Mouse (Mus musculus): Measurements from ENCODE around the gene Bglap2. TPM values are rescaled to one million over a fixed set of nuclear protein-coding genes. Genes with fewer than 3 reads are reported as not detected.

The Bglap2 gene
- total RNA-seq, 2 experiments from 2014 or later: 2.0 TPM; not detected in 1

DNA sequence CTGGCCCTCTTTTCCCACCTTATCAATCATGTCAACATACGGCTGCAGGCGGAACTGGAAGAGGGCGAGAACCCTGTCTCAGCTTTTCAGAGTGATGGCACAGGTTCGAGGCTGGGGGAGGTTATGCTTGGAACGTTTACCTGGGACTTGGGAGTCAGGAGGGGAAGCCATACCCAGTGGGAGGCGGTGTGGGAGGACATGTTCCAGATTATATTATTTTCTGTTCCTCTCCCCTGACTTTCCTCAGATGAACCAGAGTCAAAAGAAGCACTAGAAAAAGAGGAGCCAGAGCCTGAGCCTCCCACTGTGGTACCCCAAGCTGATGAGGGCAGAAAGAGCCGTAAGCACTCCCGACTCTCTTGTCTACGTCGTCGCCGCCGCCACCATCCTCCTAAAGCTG is 27.8 kb downstream of the Bglap2 start:
- no peak for DNase-seq (ENCODE audit: low spot score in 2 of 2)

DNA sequence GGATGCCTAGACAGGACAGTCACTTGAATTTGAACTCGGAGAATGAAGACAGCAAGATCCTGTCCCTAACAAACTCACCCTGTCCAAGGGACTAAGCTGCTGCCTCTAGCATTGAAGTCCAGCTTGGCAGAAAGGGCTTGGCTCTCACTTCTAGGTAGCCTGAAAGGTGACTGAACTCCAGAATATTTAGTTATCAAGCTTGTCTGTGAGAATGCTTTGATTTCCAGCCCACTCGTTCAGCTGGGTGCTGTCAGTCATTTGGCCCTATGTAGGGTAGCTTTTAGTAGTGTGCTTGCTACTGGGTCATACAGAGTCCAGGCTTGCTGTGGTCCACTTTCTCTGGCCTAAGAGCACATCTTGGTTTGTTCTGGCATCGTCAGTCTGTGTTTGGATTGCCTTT is 39.5 kb downstream of the Bglap2 start:
- DNase-seq (ENCODE audit: low spot score in 2 of 2): no peak

DNA sequence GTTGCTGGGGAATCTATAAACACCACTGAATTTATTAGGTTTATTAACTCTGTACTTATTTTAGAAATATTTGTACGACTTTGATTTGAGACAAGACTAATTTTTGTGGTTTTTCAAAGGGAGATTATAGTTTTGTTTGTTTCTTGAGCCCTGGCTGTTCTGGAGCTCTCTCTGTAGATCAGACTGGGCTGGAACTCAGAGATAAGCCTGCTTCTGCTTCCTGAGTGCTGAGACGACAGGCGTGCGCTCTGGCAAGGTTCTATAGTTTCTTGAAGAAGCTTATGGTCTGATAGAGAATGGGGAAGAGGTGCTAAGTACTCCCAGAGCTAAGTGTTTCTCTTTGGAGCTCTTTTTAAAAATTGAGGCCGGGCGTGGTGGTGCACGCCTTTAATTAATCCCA is 40.2 kb downstream of the Bglap2 start:
- no peak for DNase-seq (ENCODE audit: low spot score in 2 of 2)

DNA sequence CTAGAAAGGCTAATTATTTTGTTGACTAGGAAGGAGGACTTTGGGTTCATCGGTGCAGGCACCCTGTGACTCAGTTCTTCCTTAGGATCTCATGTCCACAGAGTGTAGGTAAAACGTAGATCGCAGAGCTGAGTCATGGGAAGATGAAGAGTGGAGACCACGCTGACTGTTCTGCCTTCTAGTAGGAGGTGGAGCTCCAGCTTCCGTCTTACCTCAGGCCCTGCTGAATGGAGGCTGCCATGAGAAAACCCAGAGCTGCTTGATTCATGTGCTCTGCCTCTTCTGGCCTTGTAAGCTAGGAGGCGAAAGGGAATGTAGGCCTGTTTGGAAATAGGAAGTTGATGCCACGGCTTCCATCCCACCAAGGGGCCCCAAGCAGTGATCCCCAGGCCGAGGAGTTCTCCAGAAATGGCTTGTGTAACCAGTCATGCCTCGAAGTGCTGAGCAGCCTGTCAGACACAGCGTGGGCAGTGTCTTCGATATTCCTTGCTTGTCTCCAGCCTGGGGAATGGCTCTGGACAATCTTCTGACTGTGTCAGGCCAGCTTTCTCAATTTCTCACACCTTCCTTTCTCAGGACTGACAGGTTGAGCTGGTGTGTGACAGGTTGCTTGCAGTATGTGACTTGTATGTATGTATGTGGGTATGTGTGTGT is 41.0 kb downstream of the Bglap2 start:
- DNase-seq (ENCODE audit: low spot score in 2 of 2): peak; percentile 24 to 56

DNA sequence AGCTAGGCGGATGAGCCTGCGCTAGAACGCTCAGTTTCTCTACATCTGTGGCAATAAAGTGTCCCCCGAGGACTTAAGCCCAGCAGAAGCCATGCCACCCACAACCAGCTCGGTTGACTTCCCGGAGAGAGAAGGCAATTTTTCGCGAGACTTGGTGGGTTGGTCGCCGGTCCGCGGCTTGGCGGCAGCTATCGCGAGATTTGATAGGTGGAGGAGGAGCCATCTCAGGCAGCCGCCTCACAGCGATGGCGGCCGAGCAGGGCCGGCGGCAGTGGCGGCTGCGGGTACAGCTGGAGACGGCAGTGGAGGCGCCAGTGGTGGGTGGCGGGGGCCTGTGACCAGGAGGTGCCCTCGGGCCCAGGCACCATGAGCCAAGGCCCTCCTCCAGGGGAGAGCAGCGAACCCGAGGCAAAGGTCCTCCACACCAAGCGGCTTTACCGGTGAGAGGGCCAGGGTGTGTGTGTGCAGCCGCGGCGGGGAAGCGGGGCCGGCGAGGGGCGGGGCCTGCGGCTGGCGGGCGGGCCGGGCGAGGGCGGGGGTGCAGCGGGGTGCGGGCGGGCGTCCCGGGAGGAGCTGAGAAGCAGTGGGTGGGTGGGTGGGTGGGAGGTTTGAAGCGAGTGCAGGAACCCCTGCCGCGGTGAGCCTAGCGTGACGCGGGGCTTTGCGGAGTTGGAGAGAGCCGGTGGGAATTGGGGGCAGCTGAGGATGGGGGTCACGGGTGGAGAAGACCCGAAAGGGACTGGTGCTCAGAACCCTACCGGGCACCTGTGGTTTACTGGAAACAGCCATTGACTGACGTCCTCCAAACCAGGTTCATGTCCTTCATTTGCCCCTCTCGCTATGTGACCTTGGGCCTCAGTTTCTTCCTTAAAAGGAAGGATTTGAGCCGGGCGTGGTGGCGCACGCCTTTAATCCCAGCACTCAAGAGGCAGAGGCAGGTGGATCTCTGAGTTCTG is 42.2 kb downstream of the Bglap2 start, which contains the start of the genes Tmem79 and Smg5:
Gene Tmem79, minus strand, starts transcription at position 91 of the 956 bp plus-strand sequence.
Gene Smg5, plus strand, starts transcription at position 203 of the 956 bp plus-strand sequence.
- peak; percentile 95 to 96 for DNase-seq (ENCODE audit: low spot score in 2 of 2)

DNA sequence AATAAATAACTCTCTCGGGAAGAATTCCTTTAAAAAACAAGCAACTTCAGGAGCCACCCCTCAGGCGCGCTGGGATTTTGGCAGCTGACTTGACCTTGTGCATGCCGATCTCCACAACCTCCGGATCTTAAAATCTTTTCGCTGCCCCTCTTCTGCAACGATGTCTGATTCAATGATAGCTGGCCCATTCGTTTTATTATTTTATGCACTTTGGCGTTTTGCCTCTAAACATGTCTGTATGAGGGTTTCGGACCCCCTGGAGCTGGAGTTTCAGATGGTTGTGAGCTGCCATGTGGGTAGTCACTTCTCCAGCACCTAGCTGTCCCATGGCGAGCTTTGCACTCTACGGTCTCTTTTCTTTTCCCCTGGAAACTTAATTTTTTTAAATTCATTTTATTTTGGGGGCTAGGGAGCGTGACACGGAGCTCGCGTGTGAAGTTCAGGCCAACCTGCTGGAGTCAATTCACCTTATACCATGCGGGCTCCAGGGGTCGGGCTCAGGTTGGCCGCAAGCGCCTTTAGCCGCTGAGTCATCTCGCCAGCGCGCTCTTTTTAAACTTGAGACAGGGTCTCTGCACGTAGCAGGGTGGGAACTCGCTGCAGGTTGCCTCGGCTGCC is 43.0 kb downstream of the Bglap2 start:
- no peak for DNase-seq (ENCODE audit: low spot score in 2 of 2)

DNA sequence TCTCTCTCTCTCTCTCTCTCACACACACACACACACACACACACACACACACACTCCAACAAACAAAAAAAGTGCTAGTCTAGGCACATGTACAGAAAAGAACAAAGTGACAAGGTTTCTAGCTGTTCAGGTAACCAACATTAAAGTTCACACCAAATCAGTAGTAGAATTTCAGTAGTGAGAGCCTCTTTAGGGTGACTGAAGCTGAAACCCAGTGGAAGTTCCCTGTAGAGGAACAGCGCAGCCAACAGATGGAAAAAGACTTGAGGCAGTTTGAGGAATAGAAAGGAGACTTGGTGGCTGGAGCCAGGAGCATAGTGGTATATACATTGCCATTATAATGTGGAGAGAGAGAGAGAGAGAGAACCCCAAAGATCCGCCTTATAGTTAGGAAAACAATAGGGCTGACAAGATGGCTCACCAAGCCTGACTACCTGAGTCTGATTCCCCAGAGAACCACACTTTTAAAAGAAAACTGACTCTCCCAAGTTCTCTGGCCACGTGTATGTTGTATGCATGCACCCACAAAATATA is 43.5 kb downstream of the Bglap2 start:
- no peak for DNase-seq (ENCODE audit: low spot score in 2 of 2)

DNA sequence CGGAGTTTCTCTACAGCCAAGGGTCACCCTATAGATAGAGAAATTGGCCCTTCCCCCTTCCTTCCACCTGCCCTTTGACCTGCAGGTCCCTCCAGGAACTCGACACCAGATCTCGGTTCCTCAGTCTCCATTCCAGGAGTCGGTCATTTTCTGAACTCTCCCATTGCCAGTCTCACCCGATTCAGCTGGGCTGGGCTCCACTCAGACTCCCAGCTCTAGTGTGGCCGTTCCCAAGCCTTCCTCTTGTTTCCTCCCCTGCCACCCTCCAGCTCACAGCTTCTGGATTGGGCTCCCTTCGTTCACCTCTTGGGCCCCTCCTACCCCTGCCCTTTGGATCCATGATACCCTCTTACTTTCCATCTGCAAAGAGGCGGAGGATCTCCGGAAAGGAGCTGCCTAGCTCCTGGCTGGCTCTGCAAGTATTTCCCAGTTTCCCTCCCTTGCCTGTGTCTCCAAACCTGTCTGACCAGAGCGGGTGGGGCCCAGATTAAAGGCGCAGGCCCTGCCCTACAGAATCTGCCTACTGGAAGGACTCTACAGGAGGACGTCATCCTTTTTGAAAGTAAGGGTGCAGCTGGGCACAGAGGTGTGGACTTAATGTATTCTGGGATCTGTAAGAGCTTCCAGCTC is 44.4 kb downstream of the Bglap2 start:
- DNase-seq (ENCODE audit: low spot score in 2 of 2): no peak

DNA sequence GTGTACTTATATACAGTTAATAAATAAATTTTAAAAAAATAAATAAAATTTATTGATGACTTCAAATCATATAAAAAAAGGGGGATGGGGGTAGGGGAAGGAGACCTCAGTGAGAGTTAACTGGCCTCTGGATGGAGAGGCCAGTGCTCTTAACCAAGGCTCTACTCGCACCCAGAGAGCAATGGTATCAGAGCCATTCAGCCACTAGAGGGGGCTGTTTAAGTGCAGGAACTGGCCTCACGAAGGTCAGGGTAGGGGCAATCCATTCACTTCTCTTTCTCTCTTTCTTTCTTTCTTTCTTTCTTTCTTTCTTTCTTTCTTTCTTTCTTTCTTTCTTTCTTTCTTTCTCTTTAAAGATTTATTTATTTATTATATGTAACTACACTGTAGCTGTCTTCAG is 47.2 kb downstream of the Bglap2 start:
- no peak for DNase-seq (ENCODE audit: low spot score in 2 of 2)

DNA sequence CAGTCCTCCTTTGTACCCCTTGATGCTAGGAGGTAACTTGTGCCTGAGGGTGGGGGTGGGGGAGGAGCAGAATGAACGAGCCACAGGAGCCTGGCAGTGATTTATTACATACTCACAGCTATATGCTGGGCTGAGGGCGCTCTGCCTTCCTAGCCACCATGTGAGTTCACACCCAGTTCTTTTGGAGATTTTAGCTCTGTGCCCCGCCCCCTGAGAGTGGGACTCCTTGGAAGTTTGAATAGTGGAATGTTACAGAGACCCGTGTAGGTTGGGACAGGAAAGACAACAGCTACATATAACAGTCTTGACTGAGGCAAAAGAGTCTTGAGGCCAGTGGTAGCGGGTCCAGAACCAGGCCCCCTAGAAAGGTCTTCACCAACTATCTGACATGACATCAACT is 49.5 kb downstream of the Bglap2 start:
- DNase-seq (ENCODE audit: low spot score in 2 of 2): no peak

Other genes with a start within 250 kb of the Bglap2 start
- gene Mef2d, start 236.3 kb downstream of the Bglap2 start, total RNA-seq (2021): 100 to 1,000 TPM; 210 to 213 TPM
- not detected for gene Rhbg, start 124.0 kb downstream of the Bglap2 start, total RNA-seq (2021)
- under 1 TPM; 0.37 to 0.42 TPM for gene Gm38392, start 91.5 kb downstream of the Bglap2 start, total RNA-seq (2021)
- 1 to 10 TPM; 2.9 to 4.6 TPM for gene Tsacc, start 81.7 kb downstream of the Bglap2 start, total RNA-seq (2021)
- 100 to 1,000 TPM; 188 to 189 TPM for gene Cct3, start 81.6 kb downstream of the Bglap2 start, total RNA-seq (2021)
- gene Glmp, start 53.7 kb downstream of the Bglap2 start, total RNA-seq (2021): 10 to 100 TPM; 85.6 to 87.3 TPM
- gene Tmem79, start 42.6 kb downstream of the Bglap2 start, total RNA-seq (2021): 1 to 10 TPM in 1 of 2 experiments, under 1 TPM in 1; 0.96 to 2.4 TPM
- 10 to 100 TPM; 80.1 to 81.7 TPM for gene Smg5, start 42.4 kb downstream of the Bglap2 start, total RNA-seq (2021)
- gene Paqr6, start 14.1 kb downstream of the Bglap2 start, total RNA-seq (2021): 10 to 100 TPM in 1 of 2 experiments, 1 to 10 TPM in 1; 8.6 to 11.0 TPM
- 1 to 10 TPM; 1.7 to 1.9 TPM for gene Bglap3, start 6.0 kb downstream of the Bglap2 start, total RNA-seq (2021)
- gene Bglap, start 5.8 kb upstream of the Bglap2 start, total RNA-seq (2021): not detected
- gene Pmf1, start 31.6 kb upstream of the Bglap2 start, total RNA-seq (2021): 1 to 10 TPM; 5.2 to 6.2 TPM
- gene Slc25a44, start 46.4 kb upstream of the Bglap2 start, total RNA-seq (2021): 10 to 100 TPM; 77.0 to 78.9 TPM
- gene Sema4a, start 82.5 kb upstream of the Bglap2 start, total RNA-seq (2021): 10 to 100 TPM; 70.4 to 76.5 TPM
- 10 to 100 TPM; 61.3 to 67.9 TPM for gene Lmna, start 131.3 kb upstream of the Bglap2 start, total RNA-seq (2021)
- gene Mex3a, start 153.7 kb upstream of the Bglap2 start, total RNA-seq (2021): 1 to 10 TPM; 2.7 to 3.1 TPM
- gene Rab25, start 169.6 kb upstream of the Bglap2 start, total RNA-seq (2021): not detected
- gene Lamtor2, start 174.4 kb upstream of the Bglap2 start, total RNA-seq (2021): 100 to 1,000 TPM; 104 to 115 TPM
- gene Ubqln4, start 175.1 kb upstream of the Bglap2 start, total RNA-seq (2021): 100 to 1,000 TPM; 143 to 147 TPM
- gene Ssr2, start 197.2 kb upstream of the Bglap2 start, total RNA-seq (2021): 10 to 100 TPM; 87.6 to 89.5 TPM
- 100 to 1,000 TPM; 219 to 239 TPM for gene Arhgef2, start 227.3 kb upstream of the Bglap2 start, total RNA-seq (2021)